Mouse (Mus musculus): ENCODE results near the gene Ccin. TPM values are rescaled to one million over a fixed set of nuclear protein-coding genes. Genes with fewer than 3 reads are reported as not detected.

Gene Ccin
- polyA plus RNA-seq, 1 experiment from 2014 or later, result not detected

GRCm38 (mm10) chr4:44004126-44004525 lies 20.8 kb downstream of the Ccin start, which contains the start of gene Clta:
Clta (plus strand) TSS chr4:44004452.
- H3K4me3 ChIP-seq (replicated peaks; ENCODE audit: low read depth, low read length), result no peak within 1 kb of the TSS
- no peaks in the 10 kb centered on the region for H3K27me3 ChIP-seq (ENCODE audit: control insufficient read depth, insufficient read depth, low read length)
- ATAC-seq (ENCODE audit: low FRiP score, low TSS enrichment) (no peak), DNase-seq (no peak)
- H3K9ac ChIP-seq (replicated peaks; ENCODE audit: low read length), result no peak within 1 kb of the TSS
- no peaks in the 10 kb centered on the region for H3K9me3 ChIP-seq (ENCODE audit: control insufficient read depth, low read length)
- H3K4me1 ChIP-seq (ENCODE audit: control insufficient read depth, insufficient read depth, low read length), result no peaks in the 10 kb centered on the region
- H3K4me2 ChIP-seq (ENCODE audit: low read length), result no peak within 1 kb of the TSS
- H3K27ac ChIP-seq (replicated peaks; ENCODE audit: low read depth, low read length), result no peak within 1 kb of the TSS
- H3K36me3 ChIP-seq (ENCODE audit: control insufficient read depth, insufficient read depth, low read length), result no peaks in the 10 kb centered on the region
- WGBS, result 90% methylated on average over 5 of the region's 5 CpGs

- WGBS, result 72% methylated on average over 3 of the region's 3 CpGs
- H3K9me3 ChIP-seq (ENCODE audit: control insufficient read depth, low read length), result no peaks in the 10 kb centered on the region
- no peaks in the 10 kb centered on the region for H3K36me3 ChIP-seq (ENCODE audit: control insufficient read depth, insufficient read depth, low read length)
- H3K4me2 ChIP-seq (ENCODE audit: low read length), result no peak overlapping the region
- no peak overlapping the region for H3K27ac ChIP-seq (replicated peaks; ENCODE audit: low read depth, low read length)
- H3K4me1 ChIP-seq (ENCODE audit: control insufficient read depth, insufficient read depth, low read length), result no peaks in the 10 kb centered on the region
- no peak overlapping the region for H3K4me3 ChIP-seq (replicated peaks; ENCODE audit: low read depth, low read length)
- no peaks in the 10 kb centered on the region for H3K27me3 ChIP-seq (ENCODE audit: control insufficient read depth, insufficient read depth, low read length)
- no peak overlapping the region for H3K9ac ChIP-seq (replicated peaks; ENCODE audit: low read length)
- DNase-seq (no peak), ATAC-seq (ENCODE audit: low FRiP score, low TSS enrichment) (no peak)
These were observed 21.5 kb downstream of the Ccin start for GRCm38 (mm10) chr4:44004623-44005409.

- 95% methylated on average over 1 of the region's 1 CpGs for WGBS
- no peaks in the 10 kb centered on the region for H3K27me3 ChIP-seq (ENCODE audit: control insufficient read depth, insufficient read depth, low read length)
- H3K27ac ChIP-seq (replicated peaks; ENCODE audit: low read depth, low read length), result no peak overlapping the region
- ATAC-seq (ENCODE audit: low FRiP score, low TSS enrichment) (no peak), DNase-seq (no peak)
- no peaks in the 10 kb centered on the region for H3K36me3 ChIP-seq (ENCODE audit: control insufficient read depth, insufficient read depth, low read length)
- no peaks in the 10 kb centered on the region for H3K9me3 ChIP-seq (ENCODE audit: control insufficient read depth, low read length)
- H3K9ac ChIP-seq (replicated peaks; ENCODE audit: low read length), result no peak overlapping the region
- H3K4me1 ChIP-seq (ENCODE audit: control insufficient read depth, insufficient read depth, low read length), result peaks cover 19% of the 10 kb centered on the region
- no peak overlapping the region for H3K4me2 ChIP-seq (ENCODE audit: low read length)
- H3K4me3 ChIP-seq (replicated peaks; ENCODE audit: low read depth, low read length), result no peak overlapping the region
These were observed 26.9 kb downstream of the Ccin start for GRCm38 (mm10) chr4:44010176-44010575.

GRCm38 (mm10) chr4:44010893-44011292 lies 27.6 kb downstream of the Ccin start:
- peaks cover 19% of the 10 kb centered on the region for H3K4me1 ChIP-seq (ENCODE audit: control insufficient read depth, insufficient read depth, low read length)
- no peaks in the 10 kb centered on the region for H3K9me3 ChIP-seq (ENCODE audit: control insufficient read depth, low read length)
- no peak overlapping the region for H3K27ac ChIP-seq (replicated peaks; ENCODE audit: low read depth, low read length)
- H3K27me3 ChIP-seq (ENCODE audit: control insufficient read depth, insufficient read depth, low read length), result no peaks in the 10 kb centered on the region
- no peak for ATAC-seq (ENCODE audit: low FRiP score, low TSS enrichment)
- 48% methylated on average over 2 of the region's 2 CpGs for WGBS
- H3K36me3 ChIP-seq (ENCODE audit: control insufficient read depth, insufficient read depth, low read length), result no peaks in the 10 kb centered on the region
- no peak overlapping the region for H3K4me3 ChIP-seq (replicated peaks; ENCODE audit: low read depth, low read length)
- DNase-seq, result no peak
- H3K4me2 ChIP-seq (ENCODE audit: low read length), result no peak overlapping the region
- no peak overlapping the region for H3K9ac ChIP-seq (replicated peaks; ENCODE audit: low read length)

- DNase-seq, result peak; percentile 2
- 80% methylated on average over 3 of the region's 3 CpGs for WGBS
- Histone ChIP-seq H3K9ac (replicated peaks; ENCODE audit: low read length) (peak overlapping the region; percentile 44), H3K4me2 (ENCODE audit: low read length) (peak overlapping the region; percentile 99), H3K9me3 (ENCODE audit: control insufficient read depth, low read length) (no peaks in the 10 kb centered on the region), H3K4me1 (ENCODE audit: control insufficient read depth, insufficient read depth, low read length) (peaks cover 19% of the 10 kb centered on the region), H3K36me3 (ENCODE audit: control insufficient read depth, insufficient read depth, low read length) (no peaks in the 10 kb centered on the region), H3K27ac (replicated peaks; ENCODE audit: low read depth, low read length) (peak overlapping the region; percentile 72), H3K4me3 (replicated peaks; ENCODE audit: low read depth, low read length) (peak overlapping the region; percentile 100), H3K27me3 (ENCODE audit: control insufficient read depth, insufficient read depth, low read length) (no peaks in the 10 kb centered on the region)
- no peak for ATAC-seq (ENCODE audit: low FRiP score, low TSS enrichment)
These were observed 28.5 kb downstream of the Ccin start for GRCm38 (mm10) chr4:44011799-44012198.

- peak; percentile 95 for DNase-seq
- whole genome bisulfite sequencing, result under 1% methylated on average over 77 of the region's 77 CpGs
- peak overlapping the region; percentile 78 for H3K27ac ChIP-seq (replicated peaks; ENCODE audit: low read depth, low read length)
- no peaks in the 10 kb centered on the region for H3K9me3 ChIP-seq (ENCODE audit: control insufficient read depth, low read length)
- peak; percentile 99 for ATAC-seq (ENCODE audit: low FRiP score, low TSS enrichment)
- H3K27me3 ChIP-seq (ENCODE audit: control insufficient read depth, insufficient read depth, low read length), result no peaks in the 10 kb centered on the region
- H3K36me3 ChIP-seq (ENCODE audit: control insufficient read depth, insufficient read depth, low read length), result no peaks in the 10 kb centered on the region
- H3K4me3 ChIP-seq (replicated peaks; ENCODE audit: low read depth, low read length), result peak overlapping the region; percentile 100
- H3K9ac ChIP-seq (replicated peaks; ENCODE audit: low read length), result peak overlapping the region; percentile 90
- peak overlapping the region; percentile 99 for H3K4me2 ChIP-seq (ENCODE audit: low read length)
- H3K4me1 ChIP-seq (ENCODE audit: control insufficient read depth, insufficient read depth, low read length), result peaks cover 19% of the 10 kb centered on the region
These were observed 29.4 kb downstream of the Ccin start for GRCm38 (mm10) chr4:44012376-44013367.

- Histone ChIP-seq H3K4me2 (ENCODE audit: low read length) (peak overlapping the region; percentile 99), H3K4me1 (ENCODE audit: control insufficient read depth, insufficient read depth, low read length) (peaks cover 19% of the 10 kb centered on the region), H3K9me3 (ENCODE audit: control insufficient read depth, low read length) (no peaks in the 10 kb centered on the region), H3K27me3 (ENCODE audit: control insufficient read depth, insufficient read depth, low read length) (no peaks in the 10 kb centered on the region), H3K27ac (replicated peaks; ENCODE audit: low read depth, low read length) (no peak overlapping the region), H3K36me3 (ENCODE audit: control insufficient read depth, insufficient read depth, low read length) (no peaks in the 10 kb centered on the region; the same call in 1 of the 2 replicates), H3K9ac (replicated peaks; ENCODE audit: low read length) (peak overlapping the region; percentile 90), H3K4me3 (replicated peaks; ENCODE audit: low read depth, low read length) (peak overlapping the region; percentile 100)
- ATAC-seq (ENCODE audit: low FRiP score, low TSS enrichment), result no peak
- DNase-seq, result no peak
- WGBS, result 34% methylated on average over 11 of the region's 11 CpGs
These were observed 30.2 kb downstream of the Ccin start for GRCm38 (mm10) chr4:44013391-44014070.

GRCm38 (mm10) chr4:44016071-44016470 lies 32.8 kb downstream of the Ccin start:
- H3K27me3 ChIP-seq (ENCODE audit: control insufficient read depth, insufficient read depth, low read length), result peaks cover 13% of the 10 kb centered on the region
- no peak for ATAC-seq (ENCODE audit: low FRiP score, low TSS enrichment)
- 92% methylated on average over 4 of the region's 4 CpGs for WGBS
- no peak overlapping the region for H3K4me2 ChIP-seq (ENCODE audit: low read length)
- H3K9ac ChIP-seq (replicated peaks; ENCODE audit: low read length), result no peak overlapping the region
- H3K27ac ChIP-seq (replicated peaks; ENCODE audit: low read depth, low read length), result no peak overlapping the region
- no peaks in the 10 kb centered on the region for H3K9me3 ChIP-seq (ENCODE audit: control insufficient read depth, low read length)
- H3K36me3 ChIP-seq (ENCODE audit: control insufficient read depth, insufficient read depth, low read length), result peaks cover 25% of the 10 kb centered on the region
- no peak overlapping the region for H3K4me3 ChIP-seq (replicated peaks; ENCODE audit: low read depth, low read length)
- DNase-seq, result no peak
- peaks cover 19% of the 10 kb centered on the region for H3K4me1 ChIP-seq (ENCODE audit: control insufficient read depth, insufficient read depth, low read length)

Data from midbrain, embryonic 14.5 days (tissue).